8 mouse cellular contexts compared by ENCODE assay signal in the genomic region with DNA sequence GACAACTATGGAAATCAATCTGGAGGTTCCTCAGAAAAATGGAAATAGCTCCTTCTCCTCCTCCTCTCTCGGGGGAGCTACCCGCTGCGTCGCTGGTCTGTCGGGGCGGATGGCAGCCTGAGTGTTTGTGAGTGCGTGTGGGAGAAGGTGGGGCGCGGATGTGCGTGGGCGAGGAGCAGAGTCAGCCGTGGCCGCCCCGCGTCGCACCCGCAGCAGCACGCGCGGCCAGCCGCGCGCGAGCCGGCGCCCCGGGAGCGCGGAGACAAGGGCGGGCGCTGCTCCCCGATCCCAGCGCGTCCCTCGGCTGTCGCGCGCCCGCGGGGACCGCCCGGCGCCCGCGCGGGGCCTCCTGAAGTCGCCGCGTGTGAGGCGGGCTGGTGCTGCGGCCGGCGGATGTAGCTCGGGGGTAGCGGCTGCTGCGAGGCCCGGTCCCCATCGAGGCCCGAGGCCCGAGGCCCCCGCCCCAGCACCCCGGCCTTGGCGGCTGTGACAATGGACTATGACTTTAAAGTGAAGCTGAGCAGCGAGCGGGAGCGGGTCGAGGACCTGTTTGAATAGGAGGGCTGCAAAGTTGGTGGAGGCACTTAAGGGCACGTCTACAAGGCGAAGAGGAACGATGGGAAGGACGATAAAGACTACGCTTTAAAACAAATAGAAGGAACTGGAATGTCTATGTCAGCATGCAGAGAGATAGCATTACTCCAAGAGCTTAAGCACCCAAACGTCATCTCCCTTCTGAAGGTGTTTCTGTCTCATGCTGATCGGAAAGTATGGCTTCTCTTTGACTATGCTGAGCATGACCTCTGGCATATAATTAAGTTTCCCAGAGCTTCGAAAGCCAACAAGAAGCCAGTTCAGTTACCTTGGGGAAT. TPM values are rescaled to one million over a fixed set of nuclear protein-coding genes. Genes with fewer than 3 reads are reported as not detected.
DNase-seq lines count a peak whose midpoint lies in the region; ATAC-seq lines count a peak whose summit lies in the region.

No protein-coding gene starts in this region.

- H3K27me3 ChIP-seq in forebrain, embryonic 13.5 days, result 0 out of 2 replicates have a peak, but pooled peaks cover 7% of the 10 kb centered on the region
- peaks cover 24% of the 10 kb centered on the region for H3K27me3 ChIP-seq in liver, embryonic 12.5 days (replicated peaks)

- no peak overlapping the region for H3K27ac ChIP-seq in forebrain, embryonic 13.5 days
- H3K27ac ChIP-seq in liver, embryonic 12.5 days, result no peak overlapping the region

- H3K36me3 ChIP-seq in forebrain, embryonic 13.5 days (ENCODE audit: poor library complexity, severe bottlenecking), result no peaks in the 10 kb centered on the region
- H3K36me3 ChIP-seq in liver, embryonic 12.5 days, result no peaks in the 10 kb centered on the region

- H3K4me3 ChIP-seq in forebrain, embryonic 13.5 days, result peak overlapping the region; percentile 51
- H3K4me3 ChIP-seq in liver, embryonic 12.5 days, result peak overlapping the region; percentile 46

- peak overlapping the region; percentile 67 for H3K9ac ChIP-seq in forebrain, embryonic 13.5 days
- no peak overlapping the region for H3K9ac ChIP-seq in liver, embryonic 12.5 days

- no peaks in the 10 kb centered on the region for H3K9me3 ChIP-seq in forebrain, embryonic 13.5 days (replicated peaks)
- H3K9me3 ChIP-seq in liver, embryonic 12.5 days (replicated peaks), result no peaks in the 10 kb centered on the region

- 11% methylated on average over 34 of the region's 75 CpGs for WGBS in forebrain, embryonic 13.5 days
- WGBS in liver, embryonic 12.5 days (ENCODE audit: insufficient replicate concordance), result 4% methylated on average over 65 of the region's 75 CpGs

- DNase-seq in cerebellum, postnatal 25 days, result peak; percentile 23 to 43
- no peak for DNase-seq in cerebellum, adult 9-10 months
- peak; percentile 4 for DNase-seq in R1 (ENCODE audit: low read depth, low spot score)
- peak; percentile 17 to 42 for DNase-seq in kidney, postnatal 4 days
- DNase-seq in right cerebral cortex, postnatal 36 days (ENCODE audit: low spot score in 2 of 2), result peak; percentile 61 to 64
- no peak for DNase-seq in urinary bladder, postnatal 14 days (ENCODE audit: low spot score)

- H3K4me2 ChIP-seq in forebrain, embryonic 13.5 days, result peak overlapping the region; percentile 79
- H3K4me2 ChIP-seq in liver, embryonic 12.5 days, result peak overlapping the region; percentile 60

- H3K4me1 ChIP-seq in forebrain, embryonic 13.5 days, result no peaks in the 10 kb centered on the region
- no peaks in the 10 kb centered on the region for H3K4me1 ChIP-seq in liver, embryonic 12.5 days

- ATAC-seq in forebrain, embryonic 13.5 days, result peak; percentile 91
- no peak for ATAC-seq in liver, embryonic 12.5 days

RNA-seq across cellular contexts. Expression of a gene that starts 3.2 kb away (rescaled TPM):
- not detected in 2 replicates for polyA plus RNA-seq in forebrain, embryonic 13.5 days (2015; fragmentation: Nextera tagmentation; extraction: Ambion mirVana)
- polyA plus RNA-seq in liver, embryonic 12.5 days (2016; fragmentation: Nextera tagmentation; extraction: Ambion mirVana), result not detected in 2 replicates

RNA-seq across cellular contexts. Expression of a gene that starts 52.3 kb away (rescaled TPM):
- polyA plus RNA-seq in forebrain, embryonic 13.5 days (2015; fragmentation: Nextera tagmentation; extraction: Ambion mirVana), result not detected in 2 replicates
- not detected in 2 replicates for polyA plus RNA-seq in liver, embryonic 12.5 days (2016; fragmentation: Nextera tagmentation; extraction: Ambion mirVana)

Comparison
In these comparisons a context has a peak if more than half of its experiments do, and no peak if none do; other contexts are left out.
1. DNase-seq: peak in cerebellum, postnatal 25 days (2 of 2), R1 (single experiment), kidney, postnatal 4 days (2 of 2) and right cerebral cortex, postnatal 36 days (2 of 2); none in cerebellum, adult 9-10 months (single experiment) and urinary bladder, postnatal 14 days (single experiment).